Mouse (Mus musculus) thymus, postnatal 25 days (tissue): ENCODE measurements around the gene Dennd6a.
A peak's percentile ranks its signal among the peaks of the same experiment; 100 is the strongest.
"Not testable (repeated sequence)": the region's sequence is repeated elsewhere in the genome, so short reads cannot be mapped to it uniquely, and the experiment has no call there.

Experiments used
- DNase-seq: peaks from one replicate; pipeline ENCODE4 v3.0.0; 2022

The Dennd6a gene

GRCm38 (mm10) chr14:26645989-26646650, 72.5 kb downstream of the Dennd6a start:
- no peak for DNase-seq

- no peak for DNase-seq
Observed at GRCm38 (mm10) chr14:26647811-26648210, 74.2 kb downstream of the Dennd6a start.

- DNase-seq, result no peak
Observed at GRCm38 (mm10) chr14:26651901-26652300, 78.2 kb downstream of the Dennd6a start.

- DNase-seq, result no peak
Observed at GRCm38 (mm10) chr14:26658178-26658577, 84.5 kb downstream of the Dennd6a start.

GRCm38 (mm10) chr14:26660233-26660632, 86.6 kb downstream of the Dennd6a start:
- DNase-seq, result no peak

- no peak for DNase-seq
Observed at GRCm38 (mm10) chr14:26662016-26662415, 88.4 kb downstream of the Dennd6a start.

GRCm38 (mm10) chr14:26662488-26662887, 88.8 kb downstream of the Dennd6a start:
- no peak for DNase-seq

GRCm38 (mm10) chr14:26663851-26664250, 90.2 kb downstream of the Dennd6a start:
- DNase-seq, result no peak

GRCm38 (mm10) chr14:26667991-26668370, 94.3 kb downstream of the Dennd6a start:
- no peak for DNase-seq

GRCm38 (mm10) chr14:26668371-26669291, 95.0 kb downstream of the Dennd6a start:
- DNase-seq, result peak; percentile 35

- peak; percentile 87 for DNase-seq
Observed at GRCm38 (mm10) chr14:26669292-26670073, 95.8 kb downstream of the Dennd6a start, which contains the start of gene Pde12. Pde12 (minus strand) TSS chr14:26669883.

- no peak for DNase-seq
Observed at GRCm38 (mm10) chr14:26670964-26671363, 97.3 kb downstream of the Dennd6a start.

- DNase-seq, result not testable (repeated sequence)
Observed at GRCm38 (mm10) chr14:26671870-26672615, 98.4 kb downstream of the Dennd6a start.

GRCm38 (mm10) chr14:26674476-26675169, 101.0 kb downstream of the Dennd6a start:
- DNase-seq, result not testable (repeated sequence)

- DNase-seq, result peak; percentile 36
Observed at GRCm38 (mm10) chr14:26675371-26675770, 101.7 kb downstream of the Dennd6a start.

- no peak for DNase-seq
Observed at GRCm38 (mm10) chr14:26675791-26676190, 102.1 kb downstream of the Dennd6a start.
